Mouse (Mus musculus) layer of hippocampus, adult 2 months (tissue): ENCODE measurements around the gene Eya2. TPM values are rescaled to one million over a fixed set of nuclear protein-coding genes. Genes with fewer than 3 reads are reported as not detected.
"Not testable (repeated sequence)": the region's sequence is repeated elsewhere in the genome, so short reads cannot be mapped to it uniquely, and the experiment has no call there.

Source experiments
- DNase-seq, 2 experiments: peaks; one replicate each; pipeline ENCODE4 v3.0.0; 2022; ENCODE audit warnings: low spot score in 2 of 2
- H3K27ac ChIP-seq: fragments of 200-600 bp; 2 replicates; pipeline ENCODE4 v1.8.1; 2022
- H3K4me3 ChIP-seq: fragments of 200-600 bp; 2 replicates; pipeline ENCODE4 v1.8.1; 2022; ENCODE audit warnings: mild to moderate bottlenecking
- CTCF ChIP-seq: fragments of 200-600 bp; conservative IDR thresholded peaks from 2 replicates; pipeline ENCODE4 v1.8.1; 2022; ENCODE audit warnings: antibody characterized with exemption, mild to moderate bottlenecking, moderate library complexity
- long read RNA-seq, 2 experiments: library from polyadenylated mRNA; stranded (forward); transcript quantifications; one replicate each; pipeline ENCODE4 v2.0.0; 2021; ENCODE audit warnings: borderline mapping rate in 2 of 2
- total RNA-seq, 2 experiments: library from RNA; stranded (reverse); gene quantifications; 2 replicates each; pipeline ENCODE4 v1.2.3; 2021

The Eya2 gene
- 1 to 10 TPM; 2.0 to 2.9 TPM for total RNA-seq
- long read RNA-seq, experiment 1, partial matches to known transcripts, result 1 of 7 reads
- long read RNA-seq, experiment 1, other reads (novel, unspliced or antisense), result 3 of 7 reads
- long read RNA-seq, experiment 2, partial matches to known transcripts, result 2 of 8 reads
- long read RNA-seq, experiment 2, other reads (novel, unspliced or antisense), result 2 of 8 reads

DNA sequence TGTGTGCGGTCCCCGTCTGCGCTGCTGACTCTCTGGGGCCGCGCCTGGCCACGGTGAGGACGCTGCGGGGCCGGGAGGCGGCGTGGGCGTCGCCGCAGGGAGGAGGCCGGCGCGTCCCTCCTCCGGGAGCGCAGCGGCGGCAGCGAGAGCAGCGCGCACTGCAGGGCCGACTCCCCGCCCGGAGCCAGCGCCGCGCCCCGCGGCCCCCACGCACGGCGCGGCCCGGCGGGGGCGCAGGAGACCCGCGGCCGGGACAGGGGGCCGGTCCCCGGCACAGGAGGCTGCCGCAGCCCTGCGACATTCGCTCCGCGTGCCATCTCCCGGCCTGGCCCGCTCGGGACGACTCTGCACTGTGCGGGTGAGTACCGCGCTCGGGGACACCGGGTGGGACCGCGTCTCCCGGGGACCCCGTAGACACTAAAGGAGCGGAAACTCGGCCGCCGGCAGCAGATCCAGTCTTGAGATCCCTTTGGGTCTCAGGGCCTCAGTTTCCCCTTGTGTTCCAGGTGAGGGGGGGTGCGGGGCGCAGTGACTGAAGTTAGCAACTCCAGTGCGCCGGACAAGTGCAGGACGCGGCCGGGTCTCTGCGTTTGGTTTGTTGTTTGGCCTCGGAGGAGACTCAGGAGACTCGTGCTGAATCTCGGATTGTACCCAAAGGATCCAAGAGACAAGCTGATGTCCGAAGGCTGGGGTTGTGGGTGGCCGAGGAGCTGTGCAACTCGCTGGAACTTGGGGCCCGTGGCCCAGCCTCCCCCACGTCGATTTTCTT lies at the start of gene Eya2:
TSS of gene Eya2 (plus strand) at position 126 of the 769 bp plus-strand sequence.
- Histone ChIP-seq H3K4me3 (peak within 1 kb of the TSS; percentile 41), H3K27ac (no peak within 1 kb of the TSS)
- no peak for TF ChIP-seq CTCF
- no peak for DNase-seq

DNA sequence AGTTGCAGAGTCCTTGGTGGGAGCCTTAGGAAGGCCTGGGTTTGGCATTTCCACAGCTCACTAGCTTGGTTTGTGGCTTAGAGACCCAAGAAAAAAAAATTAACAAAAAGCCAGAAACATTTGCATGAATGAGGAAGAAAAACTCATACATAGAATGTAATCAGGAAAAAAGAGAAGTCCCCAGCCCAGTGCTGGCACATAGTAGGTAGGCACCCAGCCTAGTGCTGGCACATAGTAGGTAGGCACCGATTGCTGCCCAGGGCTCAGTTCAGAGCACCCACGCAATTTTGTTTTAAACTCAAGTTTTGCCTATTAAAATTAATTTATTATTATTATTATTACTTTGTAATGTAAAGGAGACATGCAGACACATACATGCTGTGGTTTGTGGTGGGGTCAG lies 49.1 kb upstream of the Eya2 start:
- no peak overlapping the region for H3K27ac ChIP-seq
- no peak overlapping the region for H3K4me3 ChIP-seq
- DNase-seq, result no peak
- TF ChIP-seq CTCF, result no peak

DNA sequence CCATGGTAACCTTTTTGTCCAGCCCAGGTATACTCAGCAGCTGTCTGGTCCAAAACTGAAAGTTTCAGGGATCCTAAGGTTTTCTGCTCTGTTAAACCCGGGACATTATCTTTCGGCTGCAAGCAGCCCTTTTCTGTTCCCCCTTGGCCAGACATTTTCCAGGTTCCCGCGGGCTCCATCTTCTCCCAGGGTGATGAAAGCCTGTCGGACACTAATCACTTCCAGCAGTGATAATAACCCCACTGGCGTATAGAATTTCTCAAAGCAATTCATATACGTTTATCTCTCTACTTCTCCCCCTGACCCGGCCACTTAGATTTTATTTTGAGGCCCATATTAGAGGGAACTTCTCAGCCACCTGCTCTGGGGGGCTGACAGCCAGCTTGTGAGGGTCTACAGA lies 48.5 kb upstream of the Eya2 start:
- H3K4me3 ChIP-seq, result no peak overlapping the region
- TF ChIP-seq CTCF, result no peak
- DNase-seq, result no peak
- H3K27ac ChIP-seq, result no peak overlapping the region

DNA sequence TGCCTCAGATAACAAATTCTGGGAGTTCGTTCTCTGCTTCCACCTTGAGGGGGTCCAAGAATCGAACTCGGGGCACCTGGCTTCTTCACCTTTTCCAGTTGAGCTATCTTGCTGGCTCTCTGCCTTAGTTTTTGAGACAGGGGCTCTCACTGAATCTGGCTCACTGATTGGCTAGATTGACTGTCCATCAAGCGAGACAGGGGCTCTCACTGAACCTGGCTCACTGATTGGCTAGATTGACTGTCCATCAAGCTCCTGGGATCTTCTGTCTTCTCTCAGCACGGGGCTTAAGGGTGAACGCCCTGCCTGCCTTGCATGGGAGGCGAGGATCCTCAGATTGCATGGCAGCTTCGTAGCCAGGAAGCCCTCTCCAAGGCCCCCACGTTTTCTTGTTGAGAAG lies 47.4 kb upstream of the Eya2 start:
- no peak overlapping the region for H3K27ac ChIP-seq
- no peak overlapping the region for H3K4me3 ChIP-seq
- no peak for TF ChIP-seq CTCF
- DNase-seq, result peak in 1 of 2 experiments; percentile 43

DNA sequence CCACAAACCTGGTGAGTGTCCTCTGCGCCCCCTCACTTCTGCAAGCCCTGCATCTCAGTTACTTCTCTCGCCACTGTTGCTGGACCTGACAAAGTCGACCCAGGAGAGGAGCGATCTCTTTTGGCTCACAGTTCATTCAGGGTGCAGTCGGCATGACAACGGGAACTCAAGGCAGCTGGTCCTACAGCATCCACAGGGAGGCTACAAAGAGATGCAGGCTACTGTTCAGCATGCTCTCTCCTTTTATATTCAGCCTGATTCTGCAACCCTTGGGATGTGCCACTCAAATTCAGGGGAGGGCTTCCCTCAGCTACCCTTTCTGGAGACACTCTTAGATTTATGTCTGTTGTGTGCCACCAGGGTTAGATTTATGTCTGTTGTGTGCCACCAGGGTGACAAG lies 46.2 kb upstream of the Eya2 start:
- DNase-seq, result no peak
- peak overlapping the region; percentile 57; the same call in 1 of the 2 replicates for H3K27ac ChIP-seq
- no peak; the same call in 1 of the 2 replicates for TF ChIP-seq CTCF
- no peak overlapping the region for H3K4me3 ChIP-seq

DNA sequence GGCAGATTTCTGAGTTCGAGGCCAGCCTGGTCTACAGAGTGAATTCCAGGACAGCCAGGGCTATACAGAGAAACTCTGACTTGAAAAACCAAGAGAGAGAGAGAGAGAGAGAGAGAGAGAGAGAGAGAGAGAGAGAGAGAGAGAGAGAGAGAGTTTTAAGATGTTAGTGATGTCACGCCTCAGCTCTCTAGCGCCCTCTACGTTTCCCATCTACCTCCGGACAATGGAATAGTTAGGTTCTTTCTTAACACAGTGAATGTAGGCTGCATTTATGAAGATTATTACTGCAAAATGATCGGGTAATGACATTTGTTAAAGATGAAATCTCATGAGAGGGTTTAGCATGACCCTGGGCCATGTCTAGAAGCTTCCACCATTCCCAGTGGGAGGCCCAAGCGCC lies 44.4 kb upstream of the Eya2 start:
- not testable (repeated sequence) for DNase-seq, H3K4me3 ChIP-seq, H3K27ac ChIP-seq
- TF ChIP-seq CTCF, result peak; percentile 55

DNA sequence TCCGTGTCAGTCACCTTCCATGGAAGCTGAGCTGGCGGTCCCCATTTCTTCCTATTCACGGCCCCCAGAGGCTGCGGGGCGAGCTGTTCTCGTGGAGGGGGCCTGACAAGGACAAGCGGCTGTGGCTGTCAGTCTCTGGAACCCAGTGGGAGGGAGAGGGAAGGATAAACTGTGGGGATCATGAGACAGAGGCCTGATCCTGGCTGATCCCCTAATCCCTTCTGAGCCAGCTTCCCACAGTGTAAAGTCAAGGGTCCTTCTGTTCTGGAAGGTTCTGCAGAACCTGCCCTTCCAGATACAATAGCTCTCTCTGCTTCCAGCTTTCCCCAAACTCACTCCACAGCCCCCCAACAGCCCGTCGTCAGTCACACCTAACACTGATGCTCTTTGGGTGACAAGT lies 40.8 kb upstream of the Eya2 start:
- no peak for DNase-seq
- TF ChIP-seq CTCF, result no peak
- Histone ChIP-seq H3K27ac (no peak overlapping the region), H3K4me3 (no peak overlapping the region)

DNA sequence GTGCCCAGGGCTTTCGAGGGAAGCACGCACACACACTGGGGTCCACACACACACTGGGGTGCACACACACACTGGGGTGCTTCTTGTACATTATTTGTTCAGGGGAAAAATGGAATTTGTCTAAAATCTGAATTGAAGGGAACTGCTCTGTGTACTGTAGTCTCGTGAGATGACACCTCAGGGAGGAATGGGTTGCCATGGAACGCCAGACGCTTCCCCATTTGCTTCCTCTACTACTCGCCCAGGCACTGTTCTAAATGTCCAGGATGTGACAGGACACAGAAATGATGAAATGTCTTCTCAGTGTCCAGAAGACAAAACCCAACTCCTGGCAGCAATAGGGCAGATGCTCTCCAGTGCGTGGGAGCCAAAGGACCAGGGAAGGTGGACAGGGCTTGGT lies 37.6 kb upstream of the Eya2 start:
- no peak for TF ChIP-seq CTCF
- Histone ChIP-seq H3K27ac (no peak overlapping the region), H3K4me3 (no peak overlapping the region)
- DNase-seq, result no peak

DNA sequence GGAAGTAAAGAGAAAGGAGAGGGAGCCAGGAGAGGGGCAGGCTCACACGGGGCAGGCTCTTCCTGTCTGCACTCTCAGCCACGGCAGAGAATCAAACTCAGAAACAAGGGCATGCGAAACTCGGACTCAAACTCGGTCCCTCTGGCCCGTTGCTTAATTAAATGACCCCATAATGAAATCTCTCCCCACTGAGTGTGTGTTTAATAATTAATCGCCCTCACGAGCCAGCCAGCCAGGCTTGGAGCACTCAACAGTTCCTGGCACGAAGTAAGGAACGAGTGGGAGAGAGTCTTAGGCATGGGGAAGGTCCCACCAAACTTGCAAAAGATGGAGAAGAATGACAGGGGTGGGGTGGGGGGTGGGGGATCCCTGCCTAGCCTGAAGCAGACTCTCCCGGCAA lies 35.9 kb upstream of the Eya2 start:
- H3K27ac ChIP-seq, result no peak overlapping the region
- TF ChIP-seq CTCF, result no peak
- no peak overlapping the region for H3K4me3 ChIP-seq
- DNase-seq, result no peak

DNA sequence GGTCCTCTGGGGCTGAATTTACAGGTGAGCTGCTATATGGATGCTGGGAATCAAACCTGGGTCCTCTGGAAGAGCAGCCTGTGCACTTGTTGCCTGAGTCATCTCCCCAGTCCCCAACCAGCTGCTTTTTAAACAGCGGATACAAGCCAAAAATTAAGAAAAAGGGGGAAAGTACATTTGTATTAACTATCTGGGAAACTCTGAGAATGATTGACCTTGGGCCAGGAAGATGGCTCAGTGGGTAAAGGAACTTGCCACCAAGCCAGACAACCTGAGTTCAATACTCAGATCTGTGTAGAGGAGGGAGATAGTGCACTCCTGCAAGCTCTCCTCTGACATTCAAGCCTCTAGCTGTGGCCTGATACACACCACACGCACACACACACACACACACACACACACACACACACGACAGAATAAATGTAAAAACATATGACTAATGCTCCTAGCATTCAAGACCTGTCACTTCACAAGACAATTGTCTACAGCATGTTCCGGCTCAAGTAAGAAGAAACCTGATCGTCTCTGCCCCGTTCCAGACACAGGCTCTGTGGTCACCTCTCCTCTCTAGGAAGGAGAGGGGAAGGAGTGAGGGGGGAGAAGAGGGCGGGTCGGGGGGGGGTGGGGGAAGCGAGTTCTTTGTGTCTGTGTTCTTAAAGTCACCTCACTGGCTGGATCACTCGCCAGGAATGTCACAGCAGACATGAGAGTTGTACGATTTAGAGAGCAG lies 35.2 kb upstream of the Eya2 start:
- no peak overlapping the region for H3K27ac ChIP-seq
- no peak for DNase-seq
- no peak overlapping the region for H3K4me3 ChIP-seq
- no peak for TF ChIP-seq CTCF

DNA sequence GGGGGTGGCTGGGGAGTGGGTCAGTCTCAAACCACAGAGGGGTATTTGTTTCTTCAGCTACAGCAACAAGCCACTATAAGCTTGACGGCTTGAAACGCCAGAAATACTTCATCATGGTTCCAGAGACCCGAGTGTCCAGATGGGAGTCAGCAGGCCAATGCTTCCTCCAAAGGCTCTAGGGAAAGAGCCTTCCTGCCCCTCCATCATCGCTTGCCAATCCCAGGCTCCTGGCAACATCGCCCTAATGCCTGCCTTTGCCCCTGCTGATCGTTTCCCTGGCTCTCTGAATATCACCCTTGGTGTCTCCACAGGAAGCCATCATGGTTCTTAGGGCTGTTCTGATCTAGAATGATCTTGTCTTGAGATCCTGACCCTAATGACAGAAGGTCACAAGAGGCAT lies 33.0 kb upstream of the Eya2 start:
- no peak for TF ChIP-seq CTCF
- Histone ChIP-seq H3K4me3 (no peak overlapping the region), H3K27ac (no peak overlapping the region)
- DNase-seq, result no peak

DNA sequence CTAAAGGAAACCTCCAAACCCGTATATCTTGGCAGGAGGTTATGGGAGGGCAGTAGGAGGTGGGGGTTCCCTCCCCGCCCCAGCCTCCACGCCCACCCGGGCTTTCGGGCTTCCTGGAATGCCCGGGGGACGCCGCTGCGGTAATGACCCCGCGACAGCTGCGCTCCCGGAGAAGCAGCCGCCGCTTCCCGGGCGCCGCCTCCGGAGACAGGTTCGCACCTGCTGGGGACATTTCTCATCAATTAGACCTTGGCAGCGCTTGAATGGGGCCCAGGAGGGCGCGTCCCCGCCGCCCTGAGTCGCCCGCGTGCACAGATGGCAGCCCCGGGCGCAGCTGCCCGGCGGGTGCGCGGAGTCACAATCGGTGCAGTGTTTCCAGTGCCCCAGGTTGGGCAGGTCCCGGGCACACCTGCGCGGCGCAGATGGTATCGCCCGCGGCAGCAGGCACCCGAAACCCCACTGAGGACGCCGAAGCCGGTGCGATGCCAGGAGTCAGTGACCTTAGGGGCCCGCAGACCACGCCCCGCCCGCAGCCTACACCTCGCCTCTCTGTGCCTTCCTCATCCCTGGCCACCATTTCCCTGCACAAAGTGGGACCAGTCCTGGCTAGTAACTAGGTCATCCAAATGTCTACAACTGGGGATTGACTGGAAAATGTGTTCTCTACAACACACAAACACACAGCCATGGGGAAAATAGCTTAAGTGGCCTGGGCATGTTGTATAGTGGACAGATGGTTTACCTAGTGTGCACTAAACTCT lies 31.4 kb upstream of the Eya2 start:
- no peak overlapping the region for H3K27ac ChIP-seq
- no peak for DNase-seq
- peak overlapping the region; percentile 32 for H3K4me3 ChIP-seq
- no peak for TF ChIP-seq CTCF

DNA sequence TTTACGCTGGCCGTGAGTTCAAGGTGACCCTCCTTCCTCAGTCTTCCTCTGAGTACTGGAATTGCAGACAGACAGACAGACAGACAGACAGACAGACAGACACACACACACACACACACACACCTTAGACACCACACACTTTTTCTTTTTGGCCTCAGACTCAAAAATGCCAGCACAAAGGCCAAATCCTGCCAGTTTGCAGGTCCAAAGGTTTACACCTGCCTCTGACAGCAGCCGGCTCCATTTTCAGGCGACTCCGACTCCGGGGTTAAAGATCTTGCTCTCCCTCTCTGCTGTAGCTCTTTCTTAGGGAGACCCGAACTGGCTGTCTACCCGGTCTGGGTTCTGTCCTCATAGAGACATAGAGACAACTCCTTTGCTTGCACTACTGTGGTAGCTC lies 30.7 kb upstream of the Eya2 start:
- no peak overlapping the region for H3K27ac ChIP-seq
- DNase-seq, result no peak
- TF ChIP-seq CTCF, result no peak
- H3K4me3 ChIP-seq, result no peak overlapping the region
